8 mouse cellular contexts compared by ENCODE assay signal in genomic region chr7:25619722-25619991, GRCm38 (mm10). TPM values are rescaled to one million over a fixed set of nuclear protein-coding genes. Genes with fewer than 3 reads are reported as not detected.
A peak's percentile ranks its signal among the peaks of the same experiment; 100 is the strongest.
DNase-seq lines count a peak whose midpoint lies in the region; ATAC-seq and TF ChIP-seq lines count a peak whose summit lies in the region.

No protein-coding gene starts in this region.

- H3K36me3 ChIP-seq in heart, embryonic 15.5 days: peaks cover 30% of the 10 kb centered on the region
- peaks cover 8% of the 10 kb centered on the region; the same call in 1 of the 2 replicates for H3K36me3 ChIP-seq in ES-Bruce4 (ENCODE audit: control insufficient read depth, insufficient read depth, low read length, poor library complexity, severe bottlenecking)
- peaks cover 2% of the 10 kb centered on the region; the same call in 1 of the 2 replicates for H3K36me3 ChIP-seq in forebrain, embryonic 15.5 days
- no peaks in the 10 kb centered on the region for H3K36me3 ChIP-seq in liver, embryonic 16.5 days (ENCODE audit: control insufficient read depth, insufficient read depth)

- no peaks in the 10 kb centered on the region for H3K9me3 ChIP-seq in heart, embryonic 15.5 days (replicated peaks)
- H3K9me3 ChIP-seq in ES-Bruce4 (replicated peaks; ENCODE audit: control insufficient read depth, insufficient read depth, low read length, poor library complexity, severe bottlenecking): no peaks in the 10 kb centered on the region
- H3K9me3 ChIP-seq in forebrain, embryonic 15.5 days: no peaks in the 10 kb centered on the region
- H3K9me3 ChIP-seq in liver, embryonic 16.5 days (replicated peaks; ENCODE audit: control insufficient read depth, low read length): no peaks in the 10 kb centered on the region

- 21% methylated on average over 5 of the region's 5 CpGs for WGBS in heart, embryonic 15.5 days
- WGBS in forebrain, embryonic 15.5 days: 22% methylated on average over 5 of the region's 5 CpGs
- WGBS in liver, embryonic 16.5 days (ENCODE audit: insufficient replicate concordance): 18% methylated on average over 5 of the region's 5 CpGs

- peak overlapping the region; percentile 81 for H3K27ac ChIP-seq in heart, embryonic 15.5 days
- no peak overlapping the region for H3K27ac ChIP-seq in ES-Bruce4 (ENCODE audit: insufficient read depth, low read length)
- no peak overlapping the region for H3K27ac ChIP-seq in forebrain, embryonic 15.5 days (replicated peaks)
- H3K27ac ChIP-seq in liver, embryonic 16.5 days (ENCODE audit: low read length): no peak overlapping the region

- H3K4me3 ChIP-seq in heart, embryonic 15.5 days: peak overlapping the region; percentile 83
- H3K4me3 ChIP-seq in ES-Bruce4 (ENCODE audit: low read depth, low read length): peak overlapping the region; percentile 82
- peak overlapping the region; percentile 62 for H3K4me3 ChIP-seq in forebrain, embryonic 15.5 days
- peak overlapping the region; percentile 76 for H3K4me3 ChIP-seq in liver, embryonic 16.5 days (ENCODE audit: low read depth, low read length)

- no peak for TF ChIP-seq CTCF in ES-Bruce4 (IDR thresholded peaks at IDR 0.05; ENCODE audit: low read depth, low read length)

- DNase-seq in heart, adult 18-20 months: no peak
- no peak for DNase-seq in yolk sac, embryonic 10.5 days (ENCODE audit: low spot score)
- DNase-seq in frontal cortex, postnatal 10 days (ENCODE audit: low spot score in 2 of 2): no peak
- DNase-seq in cerebellum, postnatal 36 days: no peak

- TF ChIP-seq EP300 in ES-Bruce4 (IDR thresholded peaks at IDR 0.05; ENCODE audit: insufficient read depth, low read depth, low read length): no peak

- H3K9ac ChIP-seq in heart, embryonic 15.5 days: peak overlapping the region; percentile 75
- peak overlapping the region; percentile 80 for H3K9ac ChIP-seq in ES-Bruce4 (ENCODE audit: low read depth, poor library complexity, severe bottlenecking)
- peak overlapping the region; percentile 41 for H3K9ac ChIP-seq in forebrain, embryonic 15.5 days (replicated peaks)
- peak overlapping the region; percentile 61 for H3K9ac ChIP-seq in liver, embryonic 16.5 days (ENCODE audit: low read depth, low read length)

- TF ChIP-seq POLR2A in ES-Bruce4 (IDR thresholded peaks at IDR 0.05; ENCODE audit: insufficient read depth, low read length): no peak

- peak overlapping the region; percentile 83 for H3K4me2 ChIP-seq in heart, embryonic 15.5 days
- H3K4me2 ChIP-seq in forebrain, embryonic 15.5 days (replicated peaks): peak overlapping the region; percentile 52
- peak overlapping the region; percentile 80 for H3K4me2 ChIP-seq in liver, embryonic 16.5 days (ENCODE audit: low read depth, low read length)

- no peak for ATAC-seq in heart, embryonic 15.5 days (replicated peaks; ENCODE audit: insufficient number of reproducible peaks, insufficient read depth, low FRiP score, low read depth)
- ATAC-seq in forebrain, embryonic 15.5 days (replicated peaks): no peak
- no peak for ATAC-seq in liver, embryonic 16.5 days (ENCODE audit: low read depth)

- 0 out of 2 replicates have a peak, but pooled peaks cover 2% of the 10 kb centered on the region for H3K27me3 ChIP-seq in heart, embryonic 15.5 days
- no peaks in the 10 kb centered on the region for H3K27me3 ChIP-seq in ES-Bruce4 (ENCODE audit: control insufficient read depth, insufficient read depth, low read length, poor library complexity, severe bottlenecking)
- H3K27me3 ChIP-seq in forebrain, embryonic 15.5 days: no peaks in the 10 kb centered on the region
- H3K27me3 ChIP-seq in liver, embryonic 16.5 days (ENCODE audit: control insufficient read depth, insufficient read depth, low read depth, low read length): no peaks in the 10 kb centered on the region

- H3K4me1 ChIP-seq in heart, embryonic 15.5 days (replicated peaks): peaks cover 11% of the 10 kb centered on the region
- H3K4me1 ChIP-seq in ES-Bruce4 (ENCODE audit: control insufficient read depth, insufficient read depth, low read length): no peaks in the 10 kb centered on the region
- peaks cover 9% of the 10 kb centered on the region for H3K4me1 ChIP-seq in forebrain, embryonic 15.5 days
- peaks cover 12% of the 10 kb centered on the region for H3K4me1 ChIP-seq in liver, embryonic 16.5 days (ENCODE audit: control insufficient read depth, low read depth, low read length)

RNA-seq across cellular contexts. Expression of gene Dmac2, which starts 0.4 kb away (rescaled TPM):
- 55.3 and 61.5 TPM in 2 replicates for polyA plus RNA-seq in heart, embryonic 15.5 days (2015; fragmentation: Nextera tagmentation; extraction: Ambion mirVana)
- total RNA-seq in heart, adult 18-20 months (2021): 10 to 100 TPM; 56.2 to 58.8 TPM
- polyA plus RNA-seq in ES-Bruce4 (2011; ENCODE audit: insufficient read depth, insufficient read length, low read depth, missing spikeins): 32.8 and 33.4 TPM in 2 replicates
- polyA plus RNA-seq in forebrain, embryonic 15.5 days (2015; fragmentation: Nextera tagmentation; extraction: Ambion mirVana): 32.1 and 36.3 TPM in 2 replicates
- polyA plus RNA-seq in liver, embryonic 16.5 days (2015; fragmentation: Nextera tagmentation; extraction: Ambion mirVana): 8.1 and 8.9 TPM in 2 replicates

RNA-seq across cellular contexts. Expression of gene Erich4, which starts 4.0 kb away (rescaled TPM):
- polyA plus RNA-seq in heart, embryonic 15.5 days (2015; fragmentation: Nextera tagmentation; extraction: Ambion mirVana): not detected in 2 replicates
- total RNA-seq in heart, adult 18-20 months (2021): under 1 TPM in 1 of 2 experiments, not detected in 1; 0.50 TPM
- not detected in 2 replicates for polyA plus RNA-seq in ES-Bruce4 (2011; ENCODE audit: insufficient read depth, insufficient read length, low read depth, missing spikeins)
- not detected in 2 replicates for polyA plus RNA-seq in forebrain, embryonic 15.5 days (2015; fragmentation: Nextera tagmentation; extraction: Ambion mirVana)
- 0.63 and 0.65 TPM in 2 replicates for polyA plus RNA-seq in liver, embryonic 16.5 days (2015; fragmentation: Nextera tagmentation; extraction: Ambion mirVana)

RNA-seq across cellular contexts. Expression of gene B3gnt8, which starts 6.8 kb away (rescaled TPM):
- 6.9 and 9.7 TPM in 2 replicates for polyA plus RNA-seq in heart, embryonic 15.5 days (2015; fragmentation: Nextera tagmentation; extraction: Ambion mirVana)
- 1 to 10 TPM; 3.4 to 4.4 TPM for total RNA-seq in heart, adult 18-20 months (2021)
- polyA plus RNA-seq in ES-Bruce4 (2011; ENCODE audit: insufficient read depth, insufficient read length, low read depth, missing spikeins): 0.60 and 0.87 TPM in 2 replicates
- polyA plus RNA-seq in forebrain, embryonic 15.5 days (2015; fragmentation: Nextera tagmentation; extraction: Ambion mirVana): 0.38 and 0.50 TPM in 2 replicates
- 2.9 and 3.1 TPM in 2 replicates for polyA plus RNA-seq in liver, embryonic 16.5 days (2015; fragmentation: Nextera tagmentation; extraction: Ambion mirVana)

RNA-seq across cellular contexts. Expression of gene Bckdha, which starts 39.1 kb away (rescaled TPM):
- 58.5 and 68.9 TPM in 2 replicates for polyA plus RNA-seq in heart, embryonic 15.5 days (2015; fragmentation: Nextera tagmentation; extraction: Ambion mirVana)
- total RNA-seq in heart, adult 18-20 months (2021): 100 to 1,000 TPM; 285 to 287 TPM
- 26.1 and 26.9 TPM in 2 replicates for polyA plus RNA-seq in ES-Bruce4 (2011; ENCODE audit: insufficient read depth, insufficient read length, low read depth, missing spikeins)
- 57.8 and 62.1 TPM in 2 replicates for polyA plus RNA-seq in forebrain, embryonic 15.5 days (2015; fragmentation: Nextera tagmentation; extraction: Ambion mirVana)
- 36.7 and 43.1 TPM in 2 replicates for polyA plus RNA-seq in liver, embryonic 16.5 days (2015; fragmentation: Nextera tagmentation; extraction: Ambion mirVana)

RNA-seq across cellular contexts. Expression of gene Exosc5, which starts 39.3 kb away (rescaled TPM):
- polyA plus RNA-seq in heart, embryonic 15.5 days (2015; fragmentation: Nextera tagmentation; extraction: Ambion mirVana): 30.3 and 45.7 TPM in 2 replicates
- 10 to 100 TPM; 17.2 to 17.5 TPM for total RNA-seq in heart, adult 18-20 months (2021)
- polyA plus RNA-seq in ES-Bruce4 (2011; ENCODE audit: insufficient read depth, insufficient read length, low read depth, missing spikeins): 53.7 and 71.1 TPM in 2 replicates
- polyA plus RNA-seq in forebrain, embryonic 15.5 days (2015; fragmentation: Nextera tagmentation; extraction: Ambion mirVana): 50.5 and 51.8 TPM in 2 replicates
- 39.1 and 40.7 TPM in 2 replicates for polyA plus RNA-seq in liver, embryonic 16.5 days (2015; fragmentation: Nextera tagmentation; extraction: Ambion mirVana)
